Mouse (Mus musculus) kidney, adult 2 months (tissue): ENCODE measurements around the gene Ccdc160. TPM values are rescaled to one million over a fixed set of nuclear protein-coding genes. Genes with fewer than 3 reads are reported as not detected.
A peak's percentile ranks its signal among the peaks of the same experiment; 100 is the strongest.

Experiments used
- DNase-seq: peaks from one replicate; pipeline ENCODE4 v3.0.0; 2021
- H3K27ac ChIP-seq: fragments of 200-500 bp; 2 replicates; pipeline ENCODE4 v1.5.1; 2012; ENCODE audit warnings: low read depth, low read length, control low read depth, inconsistent platforms; ENCODE audit not compliant: insufficient read depth
- H3K27me3 ChIP-seq: fragments of 200-500 bp; replicated peaks from 2 replicates; pipeline ENCODE4 v1.6.1; 2012; ENCODE audit warnings: mild to moderate bottlenecking, moderate library complexity, low read length, inconsistent platforms; ENCODE audit not compliant: control insufficient read depth, insufficient read depth
- H3K36me3 ChIP-seq: fragments of 200-500 bp; 2 replicates; pipeline ENCODE4 v1.6.1; 2012; ENCODE audit warnings: mild to moderate bottlenecking, moderate library complexity, low read length, inconsistent platforms; ENCODE audit not compliant: control insufficient read depth, insufficient read depth
- H3K4me1 ChIP-seq: fragments of 200-500 bp; 2 replicates; pipeline ENCODE4 v1.6.1; 2011; ENCODE audit warnings: low read length; ENCODE audit not compliant: control insufficient read depth, insufficient read depth
- H3K4me3 ChIP-seq: fragments of 200-500 bp; 2 replicates; pipeline ENCODE4 v1.5.1; 2011; ENCODE audit warnings: mild to moderate bottlenecking, low read depth, low read length, control low read depth; ENCODE audit not compliant: insufficient read depth
- CTCF ChIP-seq: fragments of 200-500 bp; conservative IDR thresholded peaks from 2 replicates; pipeline ENCODE4 v1.5.1; 2011; ENCODE audit warnings: low read depth, mild to moderate bottlenecking, control low read depth, low read length, moderate library complexity, mixed read lengths; ENCODE audit not compliant: insufficient read depth, insufficient read length
- POLR2A ChIP-seq: fragments of 200-500 bp; IDR thresholded peaks from one replicate; pipeline ENCODE4 v1.6.1; 2011; ENCODE audit warnings: low read depth, low read length, control low read depth
- WGBS: fragments of 180-500 bp; shearing (Covaris S2); methylation state at CpG from one replicate; pipeline ENCODE4 v1.1.7; 2018; 5-methylcytosine and 5-hydroxymethylcytosine counted together
- polyA plus RNA-seq: library from polyadenylated mRNA; depleted of rRNA; stranded (reverse); fragments of >200 nt; gene quantifications from 2 replicates; pipeline ENCODE4 v1.2.3, GENCODE M21; 2012

Ccdc160 gene
- polyA plus RNA-seq, 1 experiment = 1.1 TPM

GRCm38 (mm10) chrX:52783898-52784297, 7.1 kb upstream of the Ccdc160 start:
- 0 out of 2 replicates have a peak overlapping the region, but pooled peaks have one; percentile 10 for H3K4me3 ChIP-seq
- H3K27ac ChIP-seq = no peak overlapping the region
- no peak for TF ChIP-seq POLR2A
- TF ChIP-seq CTCF = no peak
- no peaks in the 10 kb centered on the region for H3K36me3 ChIP-seq
- no peaks in the 10 kb centered on the region for H3K4me1 ChIP-seq
- WGBS = 37% methylated on average over 5 of the region's 5 CpGs
- DNase-seq = no peak
- H3K27me3 ChIP-seq = no peaks in the 10 kb centered on the region

DNA sequence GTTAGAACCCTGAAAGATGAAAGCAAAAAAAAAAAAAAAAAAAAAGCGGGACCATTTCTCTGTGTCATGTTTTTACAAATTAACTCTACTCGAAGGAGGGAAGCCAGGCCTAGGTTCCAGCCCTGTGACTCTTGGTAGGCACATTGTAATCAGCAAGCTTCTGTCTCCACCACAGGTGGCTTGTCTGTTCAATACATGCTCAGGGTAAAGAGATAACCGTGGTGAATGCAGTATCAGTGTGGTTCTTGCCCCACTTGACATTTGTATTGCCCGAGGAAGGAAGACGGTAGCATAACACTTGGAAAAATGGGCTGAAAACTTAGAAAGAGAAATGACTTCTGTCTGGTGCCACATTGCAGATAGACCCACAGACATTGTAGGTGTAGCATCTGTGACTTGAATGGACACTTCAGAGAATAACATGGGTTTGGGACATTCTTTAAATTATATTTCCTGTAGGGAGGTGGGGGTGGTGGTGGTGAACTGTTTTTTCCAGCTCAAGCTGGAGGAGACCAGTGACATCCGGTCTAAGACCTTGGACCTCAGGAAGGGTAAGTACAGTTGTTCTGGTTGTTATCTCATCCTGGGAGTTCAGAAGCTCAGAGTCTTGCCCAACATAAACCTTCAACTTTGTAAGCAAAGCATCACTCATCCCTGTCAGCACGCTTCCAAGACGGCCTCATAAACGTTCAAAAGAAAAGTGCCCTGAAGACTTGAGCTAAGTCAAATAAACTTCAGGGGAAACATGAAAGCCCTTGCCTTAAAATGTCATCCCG, 1.1 kb downstream of the Ccdc160 start:
- TF ChIP-seq POLR2A (no peak), CTCF (no peak)
- H3K27ac ChIP-seq = peak overlapping the region; percentile 91
- H3K4me1 ChIP-seq = no peaks in the 10 kb centered on the region; the same call in 1 of the 2 replicates
- 28% methylated on average over 10 of the region's 10 CpGs for WGBS
- H3K36me3 ChIP-seq = no peaks in the 10 kb centered on the region
- peak; percentile 31 for DNase-seq
- peak overlapping the region; percentile 21 for H3K4me3 ChIP-seq
- no peaks in the 10 kb centered on the region for H3K27me3 ChIP-seq

DNA sequence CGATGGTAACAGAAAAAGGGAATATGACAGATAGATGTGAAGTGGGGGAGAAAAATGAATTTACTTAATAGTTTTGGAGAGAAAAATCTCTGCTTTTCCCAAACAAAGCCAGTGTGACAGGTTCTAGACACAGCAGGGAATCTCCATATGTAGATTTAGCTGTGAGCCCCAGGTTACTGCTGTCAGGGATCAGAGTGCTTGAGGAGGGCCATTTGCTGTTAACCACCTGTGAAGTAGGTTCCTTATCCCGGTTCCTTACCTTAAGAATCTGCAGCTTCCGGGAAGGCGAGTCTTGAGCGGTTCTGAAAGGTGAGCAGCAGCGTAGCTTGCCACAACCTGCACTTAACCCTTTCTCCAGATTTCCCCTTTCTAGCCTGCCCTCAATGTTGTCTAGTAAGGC, 1.9 kb downstream of the Ccdc160 start:
- TF ChIP-seq POLR2A (no peak), CTCF (no peak)
- no peak overlapping the region for H3K4me3 ChIP-seq
- whole genome bisulfite sequencing = 50% methylated on average over 6 of the region's 6 CpGs
- no peak for DNase-seq
- H3K4me1 ChIP-seq = no peaks in the 10 kb centered on the region; the same call in 1 of the 2 replicates
- H3K27me3 ChIP-seq = no peaks in the 10 kb centered on the region
- H3K27ac ChIP-seq = peak overlapping the region; percentile 60
- no peaks in the 10 kb centered on the region for H3K36me3 ChIP-seq

GRCm38 (mm10) chrX:52795816-52796215, 4.8 kb downstream of the Ccdc160 start:
- Histone ChIP-seq H3K27ac (peak overlapping the region; percentile 38; the same call in 1 of the 2 replicates), H3K4me3 (no peak overlapping the region), H3K4me1 (no peaks in the 10 kb centered on the region; the same call in 1 of the 2 replicates), H3K36me3 (no peaks in the 10 kb centered on the region), H3K27me3 (no peaks in the 10 kb centered on the region)
- no peak for DNase-seq
- TF ChIP-seq POLR2A (no peak), CTCF (no peak)
- WGBS = 52% methylated on average over 8 of the region's 8 CpGs

DNA sequence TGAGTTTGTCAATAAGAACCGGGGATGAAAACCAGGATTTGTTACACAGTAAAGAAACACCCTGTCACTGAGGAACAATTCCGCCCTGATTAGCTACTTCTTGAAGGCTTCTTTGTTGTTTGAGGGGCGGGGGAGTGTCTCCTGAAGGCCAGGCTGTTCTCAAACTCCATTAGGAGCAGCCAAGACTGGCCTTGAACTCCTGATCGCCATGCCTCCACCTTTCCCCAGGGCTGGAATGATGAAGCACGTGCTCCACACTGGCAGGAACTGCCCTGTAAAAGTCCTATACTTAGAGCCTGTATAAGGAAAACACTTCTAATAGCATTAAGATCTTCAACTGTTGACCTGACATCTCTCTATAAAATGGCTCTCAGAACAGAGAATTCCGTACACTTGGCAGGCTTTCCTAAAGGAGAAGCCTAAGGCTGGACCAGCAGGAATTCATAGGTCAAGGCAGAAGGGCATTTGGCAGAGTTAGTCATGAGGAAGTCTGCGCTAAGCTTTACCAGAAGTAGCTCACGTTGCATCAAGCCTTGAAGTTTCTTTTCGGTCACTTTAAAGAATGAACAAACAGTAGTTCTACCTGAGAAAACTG, 6.1 kb downstream of the Ccdc160 start:
- no peak overlapping the region for H3K4me3 ChIP-seq
- no peaks in the 10 kb centered on the region for H3K27me3 ChIP-seq
- peak; percentile 47 for DNase-seq
- no peaks in the 10 kb centered on the region for H3K4me1 ChIP-seq
- 39% methylated on average over 9 of the region's 9 CpGs for WGBS
- no peak for TF ChIP-seq POLR2A
- TF ChIP-seq CTCF = no peak
- H3K27ac ChIP-seq = peak overlapping the region; percentile 38
- no peaks in the 10 kb centered on the region for H3K36me3 ChIP-seq

DNA sequence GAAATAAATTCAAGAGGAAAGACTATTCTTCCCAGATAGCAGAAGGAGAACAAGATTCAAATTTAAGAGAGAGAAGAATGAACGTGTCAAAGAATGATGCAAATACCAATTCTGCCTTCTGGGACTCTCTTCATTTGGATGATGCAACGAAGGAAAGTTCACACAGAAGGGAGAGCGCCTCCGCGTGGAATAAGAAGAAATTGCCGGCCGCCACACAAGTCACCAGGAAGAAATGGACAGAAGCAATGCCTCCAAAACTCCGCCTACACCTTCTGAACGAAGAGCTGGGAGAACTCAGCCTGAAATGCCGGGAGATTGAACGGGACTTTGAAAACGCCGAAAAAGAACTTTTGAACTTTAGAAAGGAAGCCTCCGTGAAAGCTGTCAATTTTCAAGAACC, 7.3 kb downstream of the Ccdc160 start:
- Histone ChIP-seq H3K4me1 (no peaks in the 10 kb centered on the region), H3K27me3 (no peaks in the 10 kb centered on the region), H3K27ac (no peak overlapping the region), H3K4me3 (no peak overlapping the region), H3K36me3 (no peaks in the 10 kb centered on the region)
- 78% methylated on average over 14 of the region's 14 CpGs for WGBS
- TF ChIP-seq POLR2A (no peak), CTCF (no peak)
- no peak for DNase-seq

DNA sequence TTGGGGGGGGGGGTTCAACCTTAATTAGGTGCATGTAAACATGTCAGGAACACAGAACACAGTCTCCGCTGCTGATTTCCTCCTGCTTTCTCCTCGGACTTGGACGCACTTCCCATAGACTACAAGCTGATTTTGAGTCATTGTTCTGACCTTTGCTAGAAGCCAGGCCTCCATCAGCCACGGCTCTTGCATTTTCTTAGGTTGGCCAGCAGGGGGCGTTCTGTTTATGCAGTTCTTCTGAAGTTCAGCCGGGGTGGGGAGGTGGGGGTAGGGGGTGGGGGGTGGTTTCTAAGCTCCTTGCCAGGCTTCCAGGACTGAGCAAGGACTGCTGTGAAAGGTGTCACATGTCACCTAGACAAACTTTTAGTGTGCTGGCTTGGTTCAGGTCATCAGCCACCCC, 8.6 kb downstream of the Ccdc160 start:
- DNase-seq = no peak
- H3K27ac ChIP-seq = no peak overlapping the region
- no peaks in the 10 kb centered on the region for H3K27me3 ChIP-seq
- H3K4me3 ChIP-seq = no peak overlapping the region
- WGBS = 18% methylated on average over 6 of the region's 6 CpGs
- no peaks in the 10 kb centered on the region for H3K36me3 ChIP-seq
- TF ChIP-seq CTCF (0 out of 2 replicates have a peak, but pooled peaks have one; percentile 10), POLR2A (no peak)
- H3K4me1 ChIP-seq = no peaks in the 10 kb centered on the region
